Mouse (Mus musculus) activated CD4-positive, CD25-positive, alpha-beta regulatory T cell, adult 4 months (primary cell): ENCODE results near the gene Cmss1. TPM values are rescaled to one million over a fixed set of nuclear protein-coding genes. Genes with fewer than 3 reads are reported as not detected.
"Not testable (repeated sequence)": the region's sequence is repeated elsewhere in the genome, so short reads cannot be mapped to it uniquely, and the experiment has no call there.

Experiments used
- ATAC-seq: one replicate; pipeline ENCODE4 v1.8.0; 2017
- polyA plus RNA-seq, 2 experiments: library from polyadenylated mRNA; unstranded; fragments of 100-300 nt; shearing (Covaris generic); gene quantifications; one replicate each; pipeline ENCODE4 v1.2.1; 2017

The Cmss1 gene
- polyA plus RNA-seq, 2 experiments from 2014 or later: 25.5 to 33.1 TPM

DNA sequence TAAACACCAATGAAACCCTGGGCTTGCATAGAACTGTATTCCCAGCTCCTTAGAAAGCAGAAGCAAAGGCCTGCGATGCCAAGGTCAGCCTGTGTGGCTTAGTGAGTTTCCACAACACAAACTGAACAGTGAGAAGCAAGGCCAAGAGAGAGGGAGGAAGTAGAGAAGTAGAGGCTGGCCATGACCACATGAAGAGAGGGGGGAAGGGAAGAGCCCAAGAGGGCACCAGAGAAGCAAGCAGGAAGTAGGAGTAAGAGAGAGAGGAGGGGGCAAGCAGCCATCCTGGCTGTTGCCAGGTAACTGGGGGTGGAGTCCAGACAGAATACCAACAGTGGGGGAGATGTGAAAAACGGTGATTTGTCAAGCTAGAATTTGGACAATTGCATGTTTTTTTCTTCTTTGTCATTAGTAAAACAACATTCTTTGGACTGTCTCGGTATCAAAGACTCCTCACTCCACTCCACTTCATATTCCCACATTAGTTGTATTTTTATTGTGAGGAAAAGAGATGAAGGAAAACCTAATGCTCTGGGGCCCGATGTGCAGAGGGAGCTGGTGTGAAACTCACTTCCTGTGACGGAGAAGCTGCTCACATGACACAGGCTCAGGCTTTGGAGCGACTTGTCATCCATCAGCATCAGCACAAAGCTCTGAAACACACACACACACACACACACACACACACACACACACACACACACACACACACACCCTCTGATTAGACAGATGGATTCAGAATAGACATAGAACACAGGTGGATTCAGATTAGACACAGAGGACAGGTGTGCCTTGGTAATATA lies 183.5 kb downstream of the Cmss1 start:
- ATAC-seq: peak; percentile 86

DNA sequence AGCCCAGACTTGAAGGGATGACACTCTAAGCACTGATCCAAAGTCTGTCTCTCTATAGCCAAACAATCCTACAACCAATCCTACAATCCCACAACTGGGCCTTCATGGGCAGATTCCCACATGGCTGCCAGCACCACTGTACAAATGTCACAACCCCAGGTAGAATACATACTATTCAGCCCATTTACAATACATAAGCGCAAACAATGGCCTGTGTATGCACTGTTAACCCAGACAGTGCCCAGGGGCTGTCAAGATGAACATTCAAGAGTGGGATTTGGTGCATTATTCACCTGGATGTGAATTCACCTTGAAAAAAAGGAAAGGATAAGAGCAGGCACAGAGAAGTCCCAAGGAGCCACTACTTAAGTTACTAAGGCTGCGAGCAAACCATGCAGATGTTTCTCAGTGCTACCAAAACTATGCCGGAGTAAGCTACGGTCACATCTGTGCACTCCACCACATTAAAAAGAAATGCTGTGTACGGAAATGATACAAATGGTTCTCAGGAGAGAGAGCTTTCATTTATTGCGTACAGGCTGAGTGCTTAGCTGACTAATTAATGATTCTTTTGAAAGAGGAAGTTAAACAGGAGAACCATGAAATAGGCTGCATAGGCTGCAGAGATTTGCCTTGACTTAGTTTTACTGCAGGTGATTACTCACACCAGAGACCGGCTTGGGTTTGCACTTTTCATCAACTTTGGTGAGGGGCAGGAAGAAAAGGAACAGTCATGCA lies 184.8 kb downstream of the Cmss1 start:
- peak; percentile 49 for ATAC-seq

DNA sequence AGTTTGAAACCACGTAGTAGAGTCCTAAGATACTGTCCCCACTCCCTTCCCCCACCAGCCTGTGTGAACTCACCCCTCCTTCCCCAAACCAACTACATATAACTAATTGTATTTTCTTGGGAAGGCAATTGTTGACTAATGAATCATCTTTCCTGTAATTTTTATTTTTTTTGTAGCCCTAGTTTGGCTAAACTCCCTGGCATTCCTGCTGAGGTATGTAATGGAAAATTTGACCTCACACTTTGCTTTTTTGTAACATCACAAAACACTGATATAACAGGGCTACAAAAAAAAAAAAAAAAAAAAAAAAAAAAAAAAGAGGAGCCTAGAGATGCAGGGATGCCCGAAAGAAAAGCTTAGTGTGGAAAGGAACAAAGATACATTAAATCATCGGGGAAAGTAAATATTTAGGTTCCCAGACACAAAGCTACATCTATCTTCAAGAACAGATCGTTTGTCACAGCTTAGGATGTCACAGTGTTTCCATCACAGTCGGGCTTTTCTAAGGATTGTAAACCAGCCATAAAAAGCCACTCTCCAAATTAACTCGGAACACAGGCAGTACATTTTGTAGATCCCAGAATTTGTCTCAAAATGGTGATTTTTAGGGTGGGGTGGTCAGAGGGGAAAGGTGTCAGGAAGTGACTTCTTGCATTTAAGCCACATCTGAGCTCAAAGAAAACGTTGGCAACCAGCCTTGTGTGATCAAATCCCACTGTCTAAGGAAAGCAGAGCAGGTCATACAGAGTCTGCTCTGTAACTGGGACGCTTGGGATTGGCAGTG lies 185.7 kb downstream of the Cmss1 start:
- no peak for ATAC-seq

DNA sequence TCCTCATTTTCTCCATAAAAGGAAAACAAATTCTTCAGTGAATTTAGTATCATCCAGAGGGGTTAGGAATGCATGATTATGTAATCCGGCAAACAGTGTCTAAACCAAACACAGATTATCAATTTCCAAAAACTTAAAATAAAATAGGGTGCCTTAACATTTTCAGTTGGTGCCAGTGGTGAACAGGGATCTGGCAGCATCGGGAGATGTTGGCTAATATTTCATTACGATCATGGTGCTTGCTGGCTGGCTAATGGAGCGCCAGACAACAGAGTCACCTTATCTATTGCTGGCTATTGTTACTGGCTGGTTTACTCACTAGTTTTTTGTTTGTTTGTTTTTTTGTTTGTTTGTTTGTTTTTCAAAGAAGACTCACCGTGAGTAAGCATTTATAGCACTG lies 186.8 kb downstream of the Cmss1 start:
- no peak for ATAC-seq

DNA sequence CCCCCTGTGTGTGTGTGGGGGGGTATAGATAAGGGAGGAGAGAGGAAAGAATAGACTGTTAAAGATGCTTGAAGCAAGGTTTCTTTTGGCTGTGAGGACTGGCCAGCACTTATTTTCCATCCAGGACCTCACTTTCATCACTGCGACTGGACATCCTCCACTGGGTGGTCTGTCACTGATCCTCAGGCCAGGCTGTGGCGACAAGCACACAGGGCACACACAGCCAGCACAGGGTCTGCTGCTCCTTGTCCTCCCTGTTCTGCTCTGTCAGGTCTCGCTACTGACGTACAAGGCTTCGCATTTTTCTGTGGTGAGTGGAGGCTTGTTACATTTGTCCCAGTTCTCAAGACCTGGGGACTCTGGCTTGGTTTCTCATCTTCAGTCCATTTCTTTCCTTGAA lies 187.3 kb downstream of the Cmss1 start:
- ATAC-seq: no peak

DNA sequence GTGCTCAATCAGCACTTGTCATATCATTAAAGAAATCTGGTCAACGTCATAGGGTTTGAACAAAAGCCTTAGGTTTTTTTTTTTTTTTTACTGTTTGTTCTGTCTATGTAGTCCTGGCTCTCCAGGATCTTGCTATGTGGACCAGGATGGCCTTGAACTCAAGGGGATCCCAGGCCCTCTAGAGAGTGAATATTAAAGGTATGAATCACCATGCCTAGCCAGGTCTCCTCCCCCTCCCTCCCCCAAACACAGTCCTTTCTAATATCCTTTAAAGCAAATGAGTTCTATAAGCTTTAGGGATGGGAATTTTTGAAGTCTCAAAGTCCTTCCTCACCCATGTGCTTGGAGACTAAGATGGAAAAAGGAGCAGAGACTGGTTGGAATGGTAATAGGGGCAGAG lies 188.7 kb downstream of the Cmss1 start:
- ATAC-seq: no peak

DNA sequence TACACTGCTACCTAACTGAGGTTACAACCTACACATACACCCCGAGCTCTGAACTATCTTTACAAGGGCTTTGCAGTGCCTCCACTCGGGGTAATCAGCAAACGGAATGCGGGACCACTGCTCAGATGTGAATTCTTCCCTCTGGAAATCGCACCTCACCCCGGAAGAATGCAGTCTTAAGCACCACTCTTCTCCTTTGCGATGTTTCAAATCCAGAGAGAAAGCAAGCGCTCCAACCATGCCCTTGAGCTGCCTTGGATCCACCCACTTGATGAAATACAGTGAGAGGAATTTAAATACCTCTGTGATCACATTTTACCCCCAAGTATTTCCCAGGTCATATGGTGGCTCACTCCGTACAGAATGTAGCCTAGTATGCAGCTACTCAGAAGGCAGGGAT lies 189.6 kb downstream of the Cmss1 start:
- ATAC-seq: no peak

DNA sequence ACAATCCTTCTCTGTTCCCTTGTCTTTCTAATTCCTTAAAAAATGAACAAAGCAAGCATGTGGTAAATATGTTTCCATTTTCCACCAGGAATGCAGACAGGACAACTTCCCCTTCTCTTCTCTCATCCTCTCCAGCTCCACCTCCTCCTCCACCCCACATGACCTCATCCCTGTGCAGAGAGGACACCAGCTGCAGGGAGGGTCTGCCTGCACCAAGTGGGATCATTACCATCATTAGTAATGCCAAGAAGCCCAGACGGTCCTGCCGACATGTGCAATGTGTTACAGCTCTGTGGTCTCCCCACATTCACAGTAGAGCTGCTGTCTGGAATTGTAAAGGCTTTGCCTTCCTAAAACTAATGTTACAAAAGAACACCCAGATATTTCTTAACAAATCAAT lies 190.6 kb downstream of the Cmss1 start:
- ATAC-seq: no peak

DNA sequence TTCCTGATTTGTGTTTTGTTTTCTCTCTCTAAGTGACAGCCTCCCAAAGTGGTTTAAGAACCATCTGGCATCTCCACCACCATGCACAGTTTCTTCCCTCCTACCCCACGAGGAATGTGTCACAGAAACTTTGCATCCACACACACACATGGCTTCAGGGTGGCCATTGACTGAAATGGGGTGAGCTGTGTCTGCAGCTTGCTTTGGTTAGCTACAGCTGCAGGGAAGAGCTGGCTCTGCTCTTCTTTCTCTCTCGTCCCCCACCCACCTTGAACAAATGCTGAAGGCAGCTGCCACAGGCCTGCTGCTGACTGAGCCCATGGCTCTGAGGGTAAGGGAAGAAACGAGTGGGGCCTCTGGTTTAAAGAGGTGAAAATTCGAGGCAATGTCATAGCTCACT lies 193.9 kb downstream of the Cmss1 start:
- ATAC-seq: no peak

DNA sequence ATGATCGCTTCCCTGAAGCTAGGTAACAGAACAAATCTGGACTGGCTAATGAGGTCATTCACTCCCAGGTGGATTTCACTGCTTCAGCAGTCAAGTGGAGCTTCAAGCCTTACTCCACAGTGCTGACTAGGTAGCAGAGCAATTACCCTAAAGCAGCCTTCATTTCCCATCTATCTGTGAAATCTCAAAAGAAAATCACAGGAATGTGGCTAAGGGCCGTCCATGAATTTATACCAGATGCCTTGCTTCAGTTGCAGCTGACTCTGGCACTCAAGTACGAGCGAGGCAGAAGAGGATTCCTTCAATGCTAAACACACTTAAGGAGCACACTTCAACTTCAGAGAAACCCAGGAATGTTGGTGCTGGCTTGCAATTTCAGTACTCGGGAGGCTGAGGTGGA lies 202.8 kb downstream of the Cmss1 start:
- no peak for ATAC-seq

DNA sequence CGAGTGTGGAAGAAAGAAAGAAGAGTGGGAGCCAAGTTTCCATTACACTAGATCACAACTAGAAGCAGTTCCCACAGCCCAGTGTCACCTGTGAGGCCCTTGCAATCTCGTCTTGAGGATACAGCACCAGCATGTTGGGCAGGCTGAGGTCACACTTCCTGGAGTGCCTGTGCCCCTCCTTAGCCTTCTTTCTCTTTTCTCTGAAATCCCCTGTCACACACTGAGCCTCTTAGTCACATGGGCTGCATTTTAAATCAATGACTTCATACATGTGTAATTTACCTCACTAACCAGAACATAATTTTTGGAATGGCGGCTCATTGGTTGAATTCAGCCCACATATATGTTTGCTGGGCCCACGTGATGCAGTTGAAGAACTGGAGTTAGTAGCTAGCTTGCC lies 203.8 kb downstream of the Cmss1 start:
- peak; percentile 93 for ATAC-seq

DNA sequence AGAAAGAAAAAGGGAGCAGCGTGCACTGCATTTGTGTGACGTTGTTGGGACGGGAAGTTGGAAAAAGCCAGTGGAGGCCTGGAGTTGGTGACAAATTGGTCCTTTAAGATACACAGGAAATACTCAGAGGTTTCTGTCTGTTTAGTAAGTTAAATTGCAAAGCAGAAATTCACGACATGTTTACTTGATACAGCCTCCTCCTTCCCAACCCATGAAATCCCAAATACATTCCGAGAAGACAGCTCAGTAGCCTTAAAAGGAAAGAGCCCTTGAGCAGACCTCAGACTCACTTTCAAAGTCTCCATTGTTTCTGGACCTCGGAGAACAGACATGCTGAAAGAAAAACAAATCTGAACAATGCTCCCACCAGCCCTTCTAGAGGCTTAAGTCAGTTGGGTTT lies 205.0 kb downstream of the Cmss1 start:
- ATAC-seq: no peak

DNA sequence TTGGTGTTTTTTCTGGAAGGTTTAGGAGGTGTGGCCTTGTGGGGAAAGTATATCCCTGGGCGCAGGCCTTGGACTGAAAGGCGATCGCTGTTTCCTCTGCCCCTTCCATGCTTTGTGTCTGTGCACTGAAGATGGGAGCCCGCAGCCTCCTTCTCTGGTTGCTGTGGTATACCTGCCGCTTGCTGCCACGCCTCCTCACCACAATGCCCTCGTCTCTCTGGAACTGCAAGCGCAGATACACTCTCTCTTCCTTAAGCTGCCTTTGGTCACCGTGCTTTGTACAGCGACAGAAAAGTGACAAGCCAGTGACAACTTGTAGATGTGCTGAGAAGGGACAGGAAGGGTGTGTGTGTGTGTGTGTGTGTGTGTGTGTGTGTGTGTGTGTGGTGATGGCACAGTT lies 207.1 kb downstream of the Cmss1 start:
- ATAC-seq: no peak

DNA sequence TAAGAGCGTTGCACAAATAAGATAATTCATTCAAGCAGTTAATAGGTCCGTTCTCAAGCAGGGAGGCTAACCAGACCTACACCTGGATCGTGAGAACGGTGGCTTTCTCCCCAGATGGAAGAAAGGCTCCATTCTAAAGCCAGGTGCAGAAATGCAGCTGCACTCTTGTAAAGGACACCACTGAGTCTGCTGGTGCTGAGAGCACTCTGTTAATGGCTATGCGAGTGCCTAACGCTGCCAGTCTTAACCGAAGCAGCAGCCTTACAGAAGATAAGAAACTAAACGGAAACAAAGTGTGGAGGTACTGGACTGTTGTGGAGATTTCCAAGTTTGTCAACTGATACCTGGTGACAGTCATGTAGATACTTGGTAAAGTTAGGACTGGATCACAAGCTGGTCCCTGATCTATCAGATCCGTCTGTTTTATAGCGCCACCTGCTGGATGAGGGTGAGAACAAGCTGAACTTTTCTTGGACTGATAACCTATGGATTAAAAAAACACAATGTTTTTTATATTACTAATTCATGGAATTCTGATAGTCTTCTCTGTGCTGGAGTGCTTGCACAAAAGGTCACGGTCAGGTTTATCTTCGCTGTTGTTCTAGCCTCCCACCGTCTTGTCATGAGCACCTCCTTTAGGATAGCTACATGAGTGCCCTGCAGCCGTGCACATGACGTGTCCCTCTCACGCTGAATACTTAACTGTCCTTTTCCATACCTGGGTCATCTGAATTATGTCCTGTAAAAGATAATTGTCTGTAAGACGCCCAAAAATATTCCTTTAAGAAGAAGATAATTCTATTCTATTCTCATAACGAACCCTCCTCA lies 208.1 kb downstream of the Cmss1 start:
- ATAC-seq: no peak

DNA sequence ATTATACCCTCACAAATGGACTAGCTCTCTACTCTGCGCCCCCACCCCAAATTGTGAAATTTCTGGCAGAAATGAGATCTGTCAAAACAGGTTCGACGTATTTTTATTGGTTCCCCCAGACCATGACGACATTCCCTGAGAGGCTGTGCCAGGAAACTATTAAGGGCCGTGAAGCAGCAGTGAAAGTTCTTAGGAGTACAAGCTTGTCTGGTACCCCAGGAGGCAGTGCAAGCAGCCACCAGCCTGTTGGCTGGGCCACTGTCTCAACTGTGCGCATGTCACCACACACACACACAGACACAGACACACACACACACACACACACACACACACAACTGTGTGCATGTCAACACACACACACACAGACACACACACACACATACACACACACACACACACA lies 208.8 kb downstream of the Cmss1 start:
- ATAC-seq: no peak

DNA sequence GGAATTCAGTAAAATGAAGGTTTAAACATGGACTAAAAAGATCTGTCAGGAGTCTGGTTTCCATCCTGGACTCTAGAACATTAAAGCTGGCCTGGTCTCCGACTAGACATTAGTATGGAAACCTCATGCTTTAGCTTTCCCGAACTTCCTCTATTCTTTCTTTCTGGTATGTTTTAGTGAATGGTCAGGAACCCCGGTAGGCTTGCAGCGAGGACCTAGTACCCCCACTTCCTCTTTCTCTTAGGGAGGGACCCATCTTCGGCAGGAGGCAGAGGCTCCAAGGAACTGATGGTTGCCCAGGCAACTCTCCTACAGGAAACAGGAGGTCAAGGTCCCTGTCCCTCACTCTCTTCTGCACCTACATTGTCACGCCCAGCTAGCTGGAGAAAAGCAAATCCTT lies 210.4 kb downstream of the Cmss1 start:
- no peak for ATAC-seq

DNA sequence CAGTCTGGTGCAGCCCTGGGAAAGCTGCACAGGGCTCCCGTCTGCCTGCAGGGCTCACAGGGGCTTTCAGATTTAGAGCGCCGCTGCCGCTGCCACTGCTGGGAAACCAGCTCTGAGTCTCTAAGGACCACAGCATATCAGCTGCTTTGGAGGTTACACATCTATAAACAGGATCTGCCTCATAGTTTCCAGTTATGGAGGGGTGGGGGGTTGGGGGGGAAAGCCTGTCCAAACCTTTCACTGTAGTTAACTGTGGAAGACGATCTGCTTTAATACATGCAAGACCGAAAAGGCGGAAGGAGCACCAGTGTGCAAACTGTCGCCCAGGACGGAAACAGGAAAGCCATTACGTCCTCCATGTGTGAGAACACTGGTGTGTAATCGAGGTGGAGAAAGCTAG lies 213.5 kb downstream of the Cmss1 start:
- no peak for ATAC-seq

DNA sequence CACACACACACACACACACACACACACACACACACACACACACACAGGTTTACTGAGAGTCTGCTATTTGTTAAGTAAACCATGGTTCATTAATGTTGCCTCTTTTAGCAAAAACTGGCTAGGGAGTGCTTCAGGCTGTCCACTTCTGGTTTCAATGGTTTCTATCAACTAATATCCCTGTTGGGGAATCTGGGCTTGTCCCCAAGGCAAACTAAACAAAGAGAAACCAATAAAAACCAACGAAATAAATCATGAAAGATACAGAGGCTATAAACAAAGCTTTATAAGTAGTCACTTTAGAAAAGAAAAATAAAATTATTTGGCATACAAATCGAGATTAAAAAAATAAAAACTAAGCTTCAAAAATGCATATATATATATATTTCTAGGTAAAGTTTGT lies 214.2 kb downstream of the Cmss1 start:
- ATAC-seq: no peak

DNA sequence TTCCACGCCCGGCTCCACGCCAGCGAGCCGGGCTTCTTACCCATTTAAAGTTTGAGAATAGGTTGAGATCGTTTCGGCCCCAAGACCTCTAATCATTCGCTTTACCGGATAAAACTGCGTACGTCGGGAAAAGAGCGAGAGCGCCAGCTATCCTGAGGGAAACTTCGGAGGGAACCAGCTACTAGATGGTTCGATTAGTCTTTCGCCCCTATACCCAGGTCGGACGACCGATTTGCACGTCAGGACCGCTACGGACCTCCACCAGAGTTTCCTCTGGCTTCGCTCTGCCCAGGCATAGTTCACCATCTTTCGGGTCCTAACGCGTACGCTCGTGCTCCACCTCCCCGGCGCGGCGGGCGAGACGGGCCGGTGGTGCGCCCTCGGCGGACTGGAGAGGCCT lies 215.5 kb downstream of the Cmss1 start:
- ATAC-seq: not testable (repeated sequence)

DNA sequence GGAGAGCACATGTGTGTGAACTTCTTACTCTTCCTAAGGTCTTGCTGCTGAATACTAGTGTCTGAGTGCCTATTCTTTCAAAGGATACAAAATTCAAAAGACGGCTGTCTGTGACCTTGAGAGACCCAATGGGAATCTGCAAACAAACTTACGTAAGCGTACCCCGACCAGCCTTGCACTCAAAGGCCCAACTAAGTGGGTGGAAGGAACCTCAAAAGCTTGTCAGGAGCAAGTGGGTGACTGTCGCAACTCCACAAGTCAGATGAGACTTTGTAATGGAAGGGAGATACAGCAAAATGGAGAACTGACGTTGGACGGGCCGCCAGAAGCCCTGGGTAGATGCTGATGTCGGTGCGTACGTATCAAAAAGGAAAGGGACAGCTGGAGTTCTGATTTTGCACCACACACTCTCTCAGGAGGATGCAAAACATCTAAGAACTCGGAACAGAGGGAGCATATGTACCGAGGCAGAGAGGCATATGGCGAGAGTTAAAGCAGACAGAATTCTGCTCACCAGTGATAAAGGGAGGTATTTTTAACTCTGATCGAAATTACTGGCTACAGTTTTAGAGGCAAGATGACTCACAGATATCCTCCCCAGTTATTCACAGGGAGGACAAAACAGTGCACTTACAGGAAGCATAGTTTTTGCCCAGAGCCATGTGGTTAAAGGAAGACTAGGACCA lies 217.0 kb downstream of the Cmss1 start:
- no peak for ATAC-seq

DNA sequence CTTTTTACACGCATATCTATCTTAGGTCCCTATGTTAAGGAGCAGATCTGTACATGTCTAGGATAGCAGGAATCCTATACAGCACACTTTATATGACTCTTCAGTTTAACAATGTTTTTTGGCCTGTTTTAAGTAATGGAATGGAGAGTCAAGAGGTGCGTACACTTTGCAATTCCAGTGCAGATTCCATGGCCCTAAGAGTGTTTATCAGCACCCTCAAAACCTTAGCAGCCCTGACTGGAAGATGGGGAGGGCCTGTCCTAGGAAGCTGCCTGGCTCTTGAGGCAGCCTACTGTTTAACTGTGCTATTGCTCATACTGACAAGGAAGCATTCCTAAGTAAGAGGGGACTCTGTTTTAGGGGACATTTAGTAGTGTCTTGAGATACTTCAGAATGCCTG lies 222.4 kb downstream of the Cmss1 start:
- no peak for ATAC-seq
